Mouse (Mus musculus): Measurements from ENCODE around the gene Igfbp7. TPM values are rescaled to one million over a fixed set of nuclear protein-coding genes. Genes with fewer than 3 reads are reported as not detected.

Igfbp7 gene
- total RNA-seq (2012; rRNA removed) (not detected in 2 replicates), polyA plus RNA-seq (2012; ENCODE audit: insufficient read depth in 1 of 2, insufficient read length in 2 of 2, low read depth in 1 of 2, low replicate concordance in 2 of 2, missing spikeins in 1 of 2) (under 1 TPM in 1 of 2 experiments, not detected in 1; 0.07 TPM)

DNA sequence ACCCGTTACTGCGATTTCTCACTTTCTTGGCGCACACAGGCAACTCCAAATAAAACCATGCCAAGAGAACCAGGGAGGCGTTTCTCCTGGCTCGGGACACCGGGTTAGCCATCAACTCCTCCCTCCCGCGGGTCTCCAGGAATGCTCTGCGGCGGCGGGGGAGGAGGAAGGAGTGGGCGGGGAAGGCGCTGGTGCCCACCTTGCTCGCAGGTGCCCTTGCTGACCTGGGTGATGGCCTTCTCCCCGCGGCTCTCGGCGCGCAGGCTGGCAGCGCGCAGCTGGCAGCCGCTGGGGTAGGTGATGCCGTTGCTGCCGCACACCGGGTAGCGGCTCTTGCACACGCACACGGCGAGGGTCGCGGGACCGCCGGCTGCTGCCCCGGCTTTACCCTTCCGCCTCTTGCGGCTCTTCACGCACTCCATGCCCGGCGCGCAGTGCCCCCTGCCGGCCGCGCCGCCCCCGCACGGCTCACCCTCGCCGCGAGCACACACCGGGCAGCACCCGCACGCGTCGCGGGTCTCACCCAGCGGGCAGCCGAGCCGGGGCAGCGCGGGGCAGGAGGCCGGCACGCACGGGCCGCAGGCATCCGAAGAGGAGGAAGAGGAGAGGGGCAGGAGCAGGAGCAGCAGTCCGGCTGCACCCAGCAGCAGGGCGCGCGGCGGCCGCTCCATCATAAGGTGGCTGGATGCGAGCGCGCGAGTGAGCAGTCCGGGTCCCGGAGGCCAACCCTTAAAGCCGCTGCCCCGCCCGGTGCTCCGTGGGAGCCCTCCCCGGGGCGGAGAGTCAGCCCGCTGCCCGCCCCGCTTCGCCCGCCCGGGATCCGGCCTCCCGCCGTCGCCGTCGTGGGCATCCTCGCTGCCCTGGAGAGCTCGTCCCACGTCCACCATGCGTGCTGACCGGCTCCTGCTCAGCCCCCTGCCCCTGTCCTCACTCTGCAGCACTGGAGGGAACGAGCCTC is at the start of gene Igfbp7:
TSS of gene Igfbp7 (minus strand) at position 701 of the 958 bp plus-strand sequence.
- Histone ChIP-seq H3K36me3 (ENCODE audit: control insufficient read depth in 1 of 2, insufficient read depth in 2 of 2, low read length in 2 of 2) (no peaks in the 10 kb centered on the region), H3K4me1 (ENCODE audit: control insufficient read depth in 1 of 2, insufficient read depth in 2 of 2, low read length in 2 of 2) (no peaks in the 10 kb centered on the region), H3K9me3 (replicated peaks; ENCODE audit: insufficient read depth, low read length) (no peaks in the 10 kb centered on the region; the same call in 1 of the 2 replicates), H3K9ac (ENCODE audit: control insufficient read depth, low read depth, low read length, poor library complexity, severe bottlenecking) (no peak within 1 kb of the TSS), H3K4me3 (ENCODE audit: control insufficient read depth in 1 of 2, insufficient read depth in 1 of 2, low read depth in 2 of 2, low read length in 2 of 2) (no peak within 1 kb of the TSS), H3K27me3 (ENCODE audit: control insufficient read depth in 1 of 2, insufficient read depth in 2 of 2, low read length in 2 of 2) (no peaks in the 10 kb centered on the region), H3K27ac (ENCODE audit: control insufficient read depth, low read depth, low read length) (no peak within 1 kb of the TSS), H3K79me2 (ENCODE audit: control insufficient read depth, insufficient read depth, low read length, poor library complexity) (no peaks in the 10 kb centered on the region)
- TF ChIP-seq GATA1 (IDR thresholded peaks at IDR 0.05; ENCODE audit: low read depth, low read length): no peak
- TF ChIP-seq POLR2A (IDR thresholded peaks at IDR 0.05; ENCODE audit: control insufficient read depth in 1 of 2, insufficient read depth in 1 of 2, low read depth in 1 of 2, low read length in 2 of 2, poor library complexity in 1 of 2): peak in 1 of 2 experiments; percentile 21; a peak in 1 of 4 replicates
- DNase-seq (ENCODE audit: low read depth, low spot score): no peak

- Histone ChIP-seq H3K27ac (ENCODE audit: control insufficient read depth, low read depth, low read length) (no peak overlapping the region), H3K36me3 (ENCODE audit: control insufficient read depth in 1 of 2, insufficient read depth in 2 of 2, low read length in 2 of 2) (no peaks in the 10 kb centered on the region), H3K4me3 (ENCODE audit: control insufficient read depth in 1 of 2, insufficient read depth in 1 of 2, low read depth in 2 of 2, low read length in 2 of 2) (no peak overlapping the region), H3K4me1 (ENCODE audit: control insufficient read depth in 1 of 2, insufficient read depth in 2 of 2, low read length in 2 of 2) (no peaks in the 10 kb centered on the region), H3K9me3 (replicated peaks; ENCODE audit: insufficient read depth, low read length) (no peaks in the 10 kb centered on the region), H3K9ac (ENCODE audit: control insufficient read depth, low read depth, low read length, poor library complexity, severe bottlenecking) (no peak overlapping the region), H3K79me2 (ENCODE audit: control insufficient read depth, insufficient read depth, low read length, poor library complexity) (no peaks in the 10 kb centered on the region), H3K27me3 (ENCODE audit: control insufficient read depth in 1 of 2, insufficient read depth in 2 of 2, low read length in 2 of 2) (0 out of 4 replicates have a peak, but pooled peaks cover 0 to 1% of the 10 kb centered on the region in 2 experiments)
- TF ChIP-seq MEF2A (IDR thresholded peaks at IDR 0.05; ENCODE audit: extremely low read depth, insufficient replicate concordance, low read depth, low read length, poor library complexity, severe bottlenecking) (no peak), SMC3 (IDR thresholded peaks at IDR 0.05; ENCODE audit: low read depth, low read length) (no peak)
- no peak for DNase-seq (ENCODE audit: low read depth, low spot score)
Measured at GRCm38 (mm10) chr5:77452103-77452502, 44.3 kb upstream of the Igfbp7 start.

GRCm38 (mm10) chr5:77449531-77449930 is 41.7 kb upstream of the Igfbp7 start:
- no peaks in the 10 kb centered on the region for H3K4me1 ChIP-seq (ENCODE audit: control insufficient read depth in 1 of 2, insufficient read depth in 2 of 2, low read length in 2 of 2)
- no peaks in the 10 kb centered on the region for H3K36me3 ChIP-seq (ENCODE audit: control insufficient read depth in 1 of 2, insufficient read depth in 2 of 2, low read length in 2 of 2)
- H3K27ac ChIP-seq (ENCODE audit: control insufficient read depth, low read depth, low read length): no peak overlapping the region
- H3K27me3 ChIP-seq (ENCODE audit: control insufficient read depth in 1 of 2, insufficient read depth in 2 of 2, low read length in 2 of 2): peaks cover 0 to 1% of the 10 kb centered on the region in 2 experiments; a peak in 1 of 4 replicates
- H3K9ac ChIP-seq (ENCODE audit: control insufficient read depth, low read depth, low read length, poor library complexity, severe bottlenecking): no peak overlapping the region
- no peaks in the 10 kb centered on the region for H3K9me3 ChIP-seq (replicated peaks; ENCODE audit: insufficient read depth, low read length)
- TF ChIP-seq TCF12 (IDR thresholded peaks at IDR 0.05; ENCODE audit: low read depth, low read length) (no peak), ZNF384 (IDR thresholded peaks at IDR 0.05; ENCODE audit: low read depth, low read length) (no peak), BHLHE40 (IDR thresholded peaks at IDR 0.05; ENCODE audit: borderline replicate concordance, low read depth, low read length) (no peak), USF1 (IDR thresholded peaks at IDR 0.05; ENCODE audit: low read depth, low read length) (no peak), EP300 (IDR thresholded peaks at IDR 0.05; ENCODE audit: low read depth in 1 of 2, low read length in 2 of 2) (no peak), MYC (IDR thresholded peaks at IDR 0.05; ENCODE audit: low read depth, low read length) (no peak), SMC3 (IDR thresholded peaks at IDR 0.05; ENCODE audit: low read depth, low read length) (no peak), GABPA (IDR thresholded peaks at IDR 0.05; ENCODE audit: low read depth, low read length) (no peak)
- no peaks in the 10 kb centered on the region for H3K79me2 ChIP-seq (ENCODE audit: control insufficient read depth, insufficient read depth, low read length, poor library complexity)
- no peak overlapping the region for H3K4me3 ChIP-seq (ENCODE audit: control insufficient read depth in 1 of 2, insufficient read depth in 1 of 2, low read depth in 2 of 2, low read length in 2 of 2)
- DNase-seq (ENCODE audit: low read depth, low spot score): no peak

All from MEL (cell line).